Mouse (Mus musculus) adipocyte (in vitro differentiated cells): Measurements from ENCODE around the gene Mrpl54.

Source experiments
- DNase-seq: peaks from one replicate; pipeline ENCODE4 v3.0.0-alpha.2; 2016; ENCODE audit warnings: low spot score

The Mrpl54 gene

GRCm38 (mm10) chr10:81266211-81267105, at the start of gene Mrpl54, which contains the start of gene Apba3:
TSS of gene Mrpl54 (minus strand) at chr10:81266934.
TSS of gene Apba3 (plus strand) at chr10:81266960.
- DNase-seq, result peak; percentile 98

DNA sequence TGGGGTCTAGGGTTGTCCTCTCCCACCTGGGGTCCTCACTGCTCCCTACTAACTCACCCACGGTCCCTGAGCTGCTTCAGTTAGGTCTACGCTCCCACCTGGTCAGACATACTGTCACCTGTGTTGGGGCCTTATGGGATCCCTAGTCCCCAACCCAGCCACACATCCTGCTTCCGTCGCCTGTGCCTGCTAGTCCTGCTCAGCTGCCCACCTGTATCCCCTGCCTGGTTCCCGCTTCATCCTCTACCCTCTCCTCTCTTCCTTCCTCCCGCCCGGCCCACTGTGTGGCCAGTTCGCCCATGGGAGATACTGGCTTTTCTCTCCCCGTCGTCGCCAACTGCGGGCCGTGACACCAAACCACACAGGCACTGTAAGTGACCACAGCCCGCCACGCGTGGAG, 48.9 kb upstream of the Mrpl54 start:
- no peak for DNase-seq

DNA sequence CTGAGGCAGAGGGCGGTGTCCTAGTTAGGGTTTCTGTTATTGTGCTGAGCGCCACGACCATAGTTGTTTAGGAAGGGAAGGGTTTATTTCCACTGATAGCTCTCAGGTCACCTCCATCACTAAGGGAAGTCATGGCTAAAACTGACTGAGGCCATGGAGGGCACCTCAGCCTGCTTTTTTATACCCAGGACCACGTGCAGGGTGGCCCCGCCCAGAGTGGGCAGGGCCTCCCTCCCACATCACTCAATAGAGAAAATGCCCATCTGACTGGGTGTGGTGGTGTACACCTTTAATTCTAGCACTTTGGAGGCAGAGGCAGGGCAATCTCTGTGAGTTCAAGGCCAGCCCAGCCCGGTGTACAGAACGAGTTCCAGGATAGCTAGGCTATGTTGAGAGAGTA, 47.5 kb upstream of the Mrpl54 start:
- no peak for DNase-seq

- no peak for DNase-seq
Observed at GRCm38 (mm10) chr10:81313581-81313980, 46.8 kb upstream of the Mrpl54 start.

GRCm38 (mm10) chr10:81309571-81309970, 42.8 kb upstream of the Mrpl54 start:
- no peak for DNase-seq

DNA sequence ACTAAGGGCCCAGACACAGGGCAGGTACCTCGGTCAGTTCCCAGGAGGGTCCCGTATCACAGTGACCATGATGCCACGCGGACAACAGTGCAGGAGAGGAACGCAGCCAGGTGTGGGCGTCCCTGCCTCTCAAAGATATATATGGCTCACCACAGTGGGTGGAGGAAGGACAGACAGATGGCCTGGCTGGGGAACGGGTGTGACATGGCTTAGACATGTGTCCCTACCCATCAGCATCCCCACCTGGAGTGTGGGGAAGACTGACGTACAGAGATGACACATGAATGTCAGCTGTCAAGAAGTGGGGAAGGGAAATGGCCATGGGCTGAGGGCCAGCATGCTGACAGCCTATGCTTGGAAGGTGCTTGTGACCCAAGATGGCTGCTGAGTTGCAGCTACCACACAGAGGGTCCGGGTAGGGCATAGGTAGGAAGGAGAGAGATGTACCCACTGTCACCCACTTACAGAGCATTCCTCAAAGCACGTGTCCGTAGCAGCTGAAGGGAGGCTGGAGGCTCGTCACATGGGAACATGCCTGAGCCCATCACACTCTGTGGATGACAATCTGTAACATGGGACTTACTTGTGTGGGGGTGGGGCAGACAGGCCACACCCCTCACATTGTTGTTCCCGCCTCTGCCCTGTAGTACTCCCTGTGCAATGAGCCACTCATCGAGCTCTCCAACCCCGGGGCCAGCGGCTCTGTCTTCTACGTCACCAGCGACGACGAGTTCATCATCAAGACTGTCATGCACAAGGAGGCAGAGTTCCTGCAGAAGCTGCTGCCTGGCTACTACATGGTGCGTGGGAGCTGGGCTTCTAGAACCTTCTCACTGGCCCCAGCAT, 40.3 kb upstream of the Mrpl54 start:
- DNase-seq, result no peak

- DNase-seq, result no peak
Observed at GRCm38 (mm10) chr10:81306173-81306668, 39.5 kb upstream of the Mrpl54 start.

DNA sequence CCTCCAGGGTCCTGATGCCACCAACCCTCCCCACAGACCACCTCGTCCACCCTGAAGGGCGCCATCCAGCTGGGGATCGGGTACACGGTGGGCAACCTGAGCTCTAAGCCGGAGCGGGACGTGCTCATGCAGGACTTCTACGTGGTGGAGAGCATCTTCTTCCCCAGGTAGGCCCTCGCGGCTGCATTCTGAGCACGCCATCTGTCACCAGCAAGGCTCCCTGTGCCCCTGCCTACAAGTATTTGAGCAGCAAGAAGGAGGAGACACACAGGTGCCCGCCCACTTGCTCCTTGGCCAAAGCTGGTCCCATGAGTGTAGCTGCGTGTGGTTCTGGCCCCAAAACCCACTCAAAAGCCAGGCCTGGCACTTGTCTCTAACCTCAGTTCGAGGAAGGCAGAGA, 38.9 kb upstream of the Mrpl54 start:
- DNase-seq, result no peak

DNA sequence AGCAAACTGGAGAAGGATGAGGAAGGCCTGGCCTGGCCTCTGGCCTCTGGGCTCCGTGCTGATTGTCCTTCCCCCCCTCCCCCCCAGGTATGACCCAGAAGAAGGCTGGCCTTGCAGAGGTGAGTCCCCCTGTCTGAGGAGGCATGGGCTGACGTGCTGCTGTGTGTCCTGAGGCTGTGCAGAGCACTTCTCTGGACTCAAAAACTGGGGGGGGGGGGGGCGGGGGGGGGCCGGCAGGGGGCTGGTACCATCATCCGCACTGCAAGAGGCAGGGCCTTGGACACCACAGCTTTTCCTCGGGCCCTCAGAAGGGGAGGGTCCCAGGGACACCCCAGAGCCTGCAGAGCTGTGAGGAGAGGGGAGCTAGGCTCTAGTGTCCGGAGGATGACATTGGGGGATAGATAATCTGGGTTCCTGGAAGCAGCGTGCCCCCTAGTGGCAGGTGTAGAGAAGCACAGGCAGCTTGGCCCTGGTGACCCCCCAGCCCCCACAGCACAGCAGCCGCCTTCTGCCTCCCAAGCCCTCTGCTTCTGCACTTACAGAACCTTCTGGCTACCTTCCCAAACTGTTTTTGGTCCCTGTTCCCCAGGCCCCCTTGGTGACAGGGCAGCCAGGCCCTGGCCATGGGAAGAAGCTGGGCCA, 38.0 kb upstream of the Mrpl54 start:
- DNase-seq, result peak; percentile 41

- DNase-seq, result no peak
Observed at GRCm38 (mm10) chr10:81303761-81304160, 37.0 kb upstream of the Mrpl54 start.

- no peak for DNase-seq
Observed at GRCm38 (mm10) chr10:81303258-81303657, 36.5 kb upstream of the Mrpl54 start.

- DNase-seq, result no peak
Observed at GRCm38 (mm10) chr10:81302781-81303218, 36.1 kb upstream of the Mrpl54 start.

DNA sequence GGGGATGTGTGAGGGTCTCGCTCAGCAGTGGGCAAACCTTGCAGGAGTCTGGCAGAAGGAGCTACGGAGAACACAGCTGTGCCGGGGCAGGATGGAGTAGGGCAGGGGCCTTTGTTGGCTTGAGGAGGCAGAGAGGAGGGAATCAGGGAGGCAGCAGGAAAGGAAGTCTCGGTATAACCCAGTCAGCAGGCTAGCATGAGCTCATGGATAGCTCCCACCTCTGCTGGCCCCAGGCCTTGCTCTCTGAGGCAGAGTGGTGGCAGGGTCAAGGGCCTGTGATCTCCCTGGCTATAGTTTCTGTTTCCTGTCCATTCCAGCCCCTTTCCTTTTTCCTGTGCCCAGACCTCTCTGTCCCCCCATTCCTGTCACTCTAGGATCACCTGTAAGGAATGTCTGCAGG, 35.6 kb upstream of the Mrpl54 start:
- DNase-seq, result no peak

- no peak for DNase-seq
Observed at GRCm38 (mm10) chr10:81301321-81301720, 34.6 kb upstream of the Mrpl54 start.

- DNase-seq, result no peak
Observed at GRCm38 (mm10) chr10:81300352-81300907, 33.7 kb upstream of the Mrpl54 start.

DNA sequence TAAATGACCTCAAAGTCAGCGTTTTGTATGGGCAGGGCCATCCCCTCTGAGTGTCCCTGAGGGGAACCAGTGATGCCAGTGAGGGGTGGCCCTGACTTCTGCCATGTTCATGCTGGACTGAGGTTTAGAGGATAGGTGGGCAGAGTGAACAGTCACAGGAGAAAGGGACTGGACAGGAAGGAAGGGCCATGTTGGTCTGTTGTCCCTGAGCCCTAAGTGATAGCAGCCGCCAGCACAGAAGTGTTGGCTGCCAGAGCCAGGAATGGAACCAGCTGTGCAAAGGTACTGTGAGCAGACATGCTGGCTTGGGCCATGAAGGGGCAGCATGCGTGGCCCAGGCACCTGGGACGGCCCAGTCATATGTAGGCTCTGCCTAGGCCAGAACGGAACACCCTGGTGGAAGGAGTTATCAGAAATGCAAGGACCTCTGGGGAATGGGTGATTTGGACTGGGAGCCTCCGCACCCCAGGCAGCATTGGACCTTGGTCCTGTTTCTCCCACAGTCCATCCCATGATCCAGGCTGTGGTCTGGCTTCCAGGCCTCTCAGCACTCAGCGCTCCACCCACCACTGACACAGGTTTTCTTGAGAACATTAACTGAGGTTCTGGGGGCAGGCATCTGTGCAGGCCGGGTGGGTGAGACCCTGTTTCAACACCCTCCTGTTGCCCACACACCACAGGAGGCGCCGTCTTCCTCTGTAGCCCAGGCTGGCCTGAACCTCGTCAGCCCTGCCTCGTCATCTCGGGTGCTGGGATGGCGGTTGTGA, 33.0 kb upstream of the Mrpl54 start:
- DNase-seq, result no peak

DNA sequence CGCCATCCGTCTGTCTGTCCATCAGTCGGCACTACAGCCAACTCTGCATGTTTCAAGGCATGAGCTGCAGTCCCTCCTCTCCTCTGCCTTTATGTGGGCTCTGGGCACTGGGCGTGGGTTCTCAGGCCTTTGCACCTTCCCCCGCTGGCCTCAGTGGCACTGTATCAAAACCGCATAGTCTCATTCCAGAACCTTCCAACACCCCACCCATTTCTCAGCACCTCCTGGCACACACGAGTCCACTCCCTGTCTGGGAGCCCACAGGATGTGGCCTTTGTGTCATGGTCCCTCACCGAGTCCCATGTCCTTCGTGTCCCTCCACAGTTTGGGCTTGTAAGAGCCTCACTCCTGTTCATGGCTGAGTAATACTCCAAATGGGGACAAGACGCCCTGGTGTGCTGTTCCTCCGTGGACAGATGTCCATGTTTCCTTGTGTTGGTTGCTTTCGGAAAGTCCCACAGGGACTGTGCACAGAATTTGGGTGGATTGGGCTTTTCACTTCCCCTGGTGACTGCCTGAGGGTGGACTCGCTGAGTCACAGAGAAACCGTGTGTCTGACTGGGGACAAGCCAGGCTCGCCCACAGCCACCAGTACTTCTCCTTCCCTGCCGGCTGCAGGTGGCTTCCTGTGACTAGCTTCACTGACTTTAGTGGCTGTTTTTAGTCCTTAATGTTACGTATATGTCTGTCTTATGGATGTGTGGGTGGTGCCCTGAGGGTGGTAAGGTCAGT, 31.8 kb upstream of the Mrpl54 start:
- DNase-seq, result no peak

DNA sequence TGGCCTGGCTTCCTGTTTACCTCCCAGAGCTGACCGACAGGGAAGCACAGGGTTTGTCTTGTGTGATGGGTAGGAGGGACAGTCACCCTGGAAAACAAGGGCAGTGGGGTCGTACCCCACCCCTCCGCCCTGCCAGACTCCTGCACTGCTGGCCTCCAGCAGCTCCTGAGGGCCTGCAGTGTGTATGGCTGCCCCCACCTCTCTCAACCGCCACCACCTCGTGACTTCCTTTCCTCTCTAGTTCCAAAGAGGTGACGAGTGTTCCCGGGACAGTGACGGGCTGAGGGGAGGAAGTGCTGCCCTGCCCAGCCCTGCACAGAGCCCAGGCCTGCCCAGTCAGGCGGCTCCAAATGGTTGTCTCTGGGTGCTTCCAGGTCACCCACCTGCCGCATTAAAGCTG, 31.1 kb upstream of the Mrpl54 start:
- no peak for DNase-seq

- DNase-seq, result no peak
Observed at GRCm38 (mm10) chr10:81297246-81297645, 30.5 kb upstream of the Mrpl54 start.

DNA sequence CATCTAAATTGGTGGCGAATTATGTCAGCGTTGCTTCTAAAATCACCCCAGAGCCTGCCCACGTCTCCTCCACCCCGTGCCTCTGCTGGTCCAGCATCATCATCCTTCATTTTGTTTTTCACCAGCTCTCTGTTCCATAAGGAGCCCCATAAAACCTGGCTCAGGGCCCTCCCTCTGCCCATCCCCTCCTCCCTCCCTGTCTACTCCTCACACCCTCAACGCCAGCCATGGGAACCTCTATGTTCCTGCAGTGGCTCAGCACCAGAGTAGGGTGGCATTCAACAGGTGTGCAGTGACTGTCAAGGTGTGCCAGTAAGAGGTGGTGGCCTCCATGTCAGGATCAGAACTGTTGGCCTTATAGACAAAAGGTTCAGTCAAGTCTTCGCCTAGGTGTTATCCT, 28.5 kb upstream of the Mrpl54 start:
- DNase-seq, result no peak
